Mouse (Mus musculus): ENCODE measurements around the gene Tiparp.

Tiparp gene

GRCm38 (mm10) chr3:65584329-65584728, 56.1 kb downstream of the Tiparp start:
- no peak for DNase-seq (ENCODE audit: low spot score)

GRCm38 (mm10) chr3:65585291-65585690, 57.1 kb downstream of the Tiparp start:
- no peak for DNase-seq (ENCODE audit: low spot score)

GRCm38 (mm10) chr3:65585823-65586482, 57.7 kb downstream of the Tiparp start:
- no peak for DNase-seq (ENCODE audit: low spot score)

- no peak for DNase-seq (ENCODE audit: low spot score)
Observed at GRCm38 (mm10) chr3:65586483-65586905, 58.3 kb downstream of the Tiparp start.

GRCm38 (mm10) chr3:65586966-65587365, 58.8 kb downstream of the Tiparp start:
- no peak for DNase-seq (ENCODE audit: low spot score)

- DNase-seq (ENCODE audit: low spot score): no peak
Observed at GRCm38 (mm10) chr3:65588424-65588823, 60.2 kb downstream of the Tiparp start.

- no peak for DNase-seq (ENCODE audit: low spot score)
Observed at GRCm38 (mm10) chr3:65592850-65593249, 64.6 kb downstream of the Tiparp start.

- DNase-seq (ENCODE audit: low spot score): no peak
Observed at GRCm38 (mm10) chr3:65594493-65594892, 66.3 kb downstream of the Tiparp start.

- no peak for DNase-seq (ENCODE audit: low spot score)
Observed at GRCm38 (mm10) chr3:65595196-65595595, 67.0 kb downstream of the Tiparp start.

- DNase-seq (ENCODE audit: low spot score): no peak
Observed at GRCm38 (mm10) chr3:65598071-65598830, 70.0 kb downstream of the Tiparp start.

- DNase-seq (ENCODE audit: low spot score): no peak
Observed at GRCm38 (mm10) chr3:65599151-65599550, 70.9 kb downstream of the Tiparp start.

GRCm38 (mm10) chr3:65601291-65602050, 73.3 kb downstream of the Tiparp start:
- no peak for DNase-seq (ENCODE audit: low spot score)

- no peak for DNase-seq (ENCODE audit: low spot score)
Observed at GRCm38 (mm10) chr3:65603392-65604055, 75.3 kb downstream of the Tiparp start.
